Mouse (Mus musculus) spleen, adult 2 months (tissue): Measurements from ENCODE around the gene Rfpl4. TPM values are rescaled to one million over a fixed set of nuclear protein-coding genes. Genes with fewer than 3 reads are reported as not detected.
"Not testable (repeated sequence)": the region's sequence is repeated elsewhere in the genome, so short reads cannot be mapped to it uniquely, and the experiment has no call there.

Source experiments
- DNase-seq, 2 experiments: peaks; one replicate each; pipeline versions ENCODE4 v3.0.0 to v3.0.0-alpha.2; 2012 to 2021; ENCODE audit warnings: low spot score in 2 of 2, low read depth in 1 of 2
- H3K27ac ChIP-seq: fragments of 200-500 bp; 2 replicates; pipeline ENCODE4 v1.5.1; 2012; ENCODE audit warnings: low read length, inconsistent platforms; ENCODE audit not compliant: insufficient read depth
- H3K27me3 ChIP-seq: fragments of 200-500 bp; 2 replicates; pipeline ENCODE4 v1.6.1; 2012; ENCODE audit warnings: mild to moderate bottlenecking, moderate library complexity, low read length, inconsistent platforms; ENCODE audit not compliant: control insufficient read depth, insufficient read depth
- H3K36me3 ChIP-seq: fragments of 200-500 bp; 2 replicates; pipeline ENCODE4 v1.6.1; 2012; ENCODE audit warnings: mild to moderate bottlenecking, low read length, inconsistent platforms; ENCODE audit not compliant: control insufficient read depth, insufficient read depth
- H3K4me1 ChIP-seq: fragments of 200-500 bp; 2 replicates; pipeline ENCODE4 v1.6.1; 2011; ENCODE audit warnings: inconsistent platforms; ENCODE audit not compliant: control insufficient read depth, insufficient read depth, insufficient read length
- H3K4me3 ChIP-seq: fragments of 200-500 bp; 2 replicates; pipeline ENCODE4 v1.5.1; 2011; ENCODE audit warnings: mild to moderate bottlenecking, inconsistent platforms; ENCODE audit not compliant: insufficient read depth, insufficient read length; ENCODE audit errors: extremely low read depth
- CTCF ChIP-seq: fragments of 200-500 bp; IDR thresholded peaks from 2 replicates; pipeline ENCODE4 v1.5.1; 2011; ENCODE audit warnings: mild to moderate bottlenecking, inconsistent platforms; ENCODE audit not compliant: insufficient read depth, insufficient read length, insufficient replicate concordance; ENCODE audit errors: extremely low read depth
- POLR2A ChIP-seq: fragments of 200-500 bp; IDR thresholded peaks from 2 replicates; pipeline ENCODE4 v1.6.1; 2011; ENCODE audit warnings: low read depth, low read length, inconsistent platforms
- WGBS: fragments of 180-500 bp; shearing (Covaris S2); methylation state at CpG from one replicate; pipeline ENCODE4 v1.1.7; 2018; 5-methylcytosine and 5-hydroxymethylcytosine counted together
- polyA plus RNA-seq: library from polyadenylated mRNA; depleted of rRNA; stranded (reverse); fragments of >200 nt; gene quantifications from 2 replicates; pipeline ENCODE4 v1.2.3, GENCODE M21; 2012; rRNA removed

Gene Rfpl4
- polyA plus RNA-seq, result not detected in 2 replicates

DNA sequence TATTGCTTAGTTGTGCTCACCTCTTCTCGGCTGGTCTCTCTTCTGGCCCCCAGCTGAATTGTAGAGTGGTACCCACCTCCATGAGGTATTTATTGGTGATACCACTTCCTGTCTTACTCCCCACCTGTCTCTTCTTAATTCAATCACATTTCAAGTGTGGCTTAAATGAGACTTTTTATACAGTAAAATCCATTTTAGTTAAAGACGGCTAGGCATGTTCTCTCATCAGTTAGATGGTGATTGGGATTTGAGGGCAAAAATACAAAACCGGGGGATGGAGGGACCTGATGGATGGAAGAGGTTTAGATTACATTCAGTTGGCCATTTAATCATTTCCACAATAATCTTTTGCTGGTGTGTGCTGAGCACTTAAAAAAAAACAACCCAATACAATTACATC lies at the start of gene Rfpl4:
TSS of gene Rfpl4 (minus strand) at position 101 of the 400 bp plus-strand sequence.
- 85% methylated on average over 3 of the region's 3 CpGs for WGBS
- H3K4me3 ChIP-seq, result no peak within 1 kb of the TSS
- no peak within 1 kb of the TSS for H3K27ac ChIP-seq
- no peaks in the 10 kb centered on the region for H3K27me3 ChIP-seq
- TF ChIP-seq POLR2A (no peak), CTCF (no peak)
- H3K4me1 ChIP-seq, result no peaks in the 10 kb centered on the region
- no peaks in the 10 kb centered on the region for H3K36me3 ChIP-seq
- no peak for DNase-seq

DNA sequence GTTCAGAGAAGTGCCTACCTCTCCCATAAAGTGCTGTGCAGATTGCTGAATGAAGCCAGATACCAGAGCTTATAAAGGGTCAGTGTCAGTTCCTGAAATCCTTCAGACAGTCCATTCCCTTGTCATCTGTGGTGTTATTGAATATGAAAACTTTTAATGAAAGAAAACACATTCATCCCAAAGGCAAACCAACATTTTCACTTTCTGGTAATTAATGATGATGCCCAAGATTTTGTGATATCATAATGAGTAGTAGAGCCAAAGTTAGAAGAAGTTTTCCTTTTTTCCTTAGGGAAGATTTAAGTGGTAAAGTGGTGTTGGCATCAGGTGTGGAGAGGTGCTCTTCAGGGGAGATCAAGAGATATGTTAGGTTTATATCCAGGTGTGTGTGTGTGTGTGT lies 32.8 kb upstream of the Rfpl4 start, which contains the start of gene Vmn1r55:
TSS of gene Vmn1r55 (minus strand) at position 101 of the 400 bp plus-strand sequence.
- not testable (repeated sequence) for H3K27me3 ChIP-seq, H3K4me1 ChIP-seq, H3K36me3 ChIP-seq, H3K27ac ChIP-seq, DNase-seq, H3K4me3 ChIP-seq

DNA sequence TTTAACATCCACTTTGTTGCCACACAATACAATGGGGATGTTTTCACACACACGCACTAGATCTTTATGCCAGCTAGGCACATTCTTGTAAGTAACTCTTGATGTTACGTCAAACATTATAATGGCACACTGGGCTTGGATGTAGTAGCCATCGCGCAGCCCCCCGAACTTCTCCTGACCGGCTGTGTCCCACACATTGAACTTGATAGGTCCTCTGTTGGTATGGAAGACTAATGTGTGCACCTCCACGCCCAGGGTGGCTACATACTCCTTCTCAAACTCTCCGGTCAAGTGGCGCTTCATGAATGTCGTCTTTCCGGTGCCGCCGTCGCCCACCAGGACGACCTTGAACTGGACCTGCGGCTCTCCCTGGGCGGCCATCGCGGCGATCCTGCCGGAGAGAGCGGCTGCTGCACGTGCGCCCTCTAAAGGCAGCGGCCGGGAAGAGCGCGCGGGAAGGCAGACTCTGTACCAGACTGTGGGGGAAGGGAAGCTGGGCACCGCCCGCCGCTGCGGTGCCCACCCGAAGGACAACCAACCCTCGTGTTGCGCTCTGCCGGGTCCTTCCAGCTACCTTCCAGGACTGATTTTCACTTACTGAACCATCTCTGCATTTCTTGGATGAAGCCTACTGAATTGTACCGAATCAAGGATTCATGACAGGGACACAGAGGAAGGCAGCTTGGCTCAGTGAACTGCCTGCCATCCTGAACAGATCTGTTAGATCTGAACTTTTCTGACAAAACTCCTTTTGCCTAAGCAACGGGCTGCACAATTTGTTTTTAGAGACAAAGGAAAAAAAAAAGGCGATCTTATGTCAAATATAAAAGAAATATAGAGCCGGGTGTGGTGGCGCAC lies 9.0 kb upstream of the Rfpl4 start, which contains the start of gene Rasl2-9:
TSS of gene Rasl2-9 (minus strand) at position 402 of the 858 bp plus-strand sequence.
- DNase-seq, result peak; percentile 21 to 77

DNA sequence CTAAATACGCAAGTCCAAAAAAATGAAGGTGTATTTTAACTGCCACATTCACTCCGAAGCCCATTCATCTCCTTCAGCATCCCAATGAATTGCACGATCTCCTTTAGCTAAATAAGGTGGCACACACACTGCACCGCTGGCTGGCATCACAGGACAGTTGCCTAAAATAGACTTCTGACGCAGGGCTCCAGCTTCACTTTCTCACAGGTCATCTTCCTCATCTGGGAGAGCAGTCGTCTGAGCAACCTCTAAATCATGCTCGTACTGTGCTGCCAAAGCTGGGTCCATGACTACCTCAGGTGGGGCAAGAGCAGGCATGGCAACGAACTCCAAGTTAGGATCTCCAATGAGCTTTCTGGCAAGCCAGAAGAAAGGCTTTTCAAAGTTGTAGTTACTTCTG lies 8.3 kb upstream of the Rfpl4 start:
- TF ChIP-seq POLR2A (no peak), CTCF (no peak)
- H3K36me3 ChIP-seq, result no peaks in the 10 kb centered on the region
- H3K4me1 ChIP-seq, result 0 out of 2 replicates have a peak, but pooled peaks cover 2% of the 10 kb centered on the region
- DNase-seq, result no peak
- no peak overlapping the region for H3K4me3 ChIP-seq
- 75% methylated on average over 8 of the region's 8 CpGs for WGBS
- 0 out of 2 replicates have a peak, but pooled peaks cover 3% of the 10 kb centered on the region for H3K27me3 ChIP-seq
- no peak overlapping the region for H3K27ac ChIP-seq

More for the DNA sequence above, 9.0 kb upstream of the Rfpl4 start, which contains the start of gene Rasl2-9:
- Histone ChIP-seq H3K27ac (peak within 1 kb of the TSS; percentile 42; the same call in 1 of the 2 replicates), H3K4me3 (peak within 1 kb of the TSS; percentile 60), H3K4me1 (0 out of 2 replicates have a peak, but pooled peaks cover 2% of the 10 kb centered on the region), H3K36me3 (no peaks in the 10 kb centered on the region), H3K27me3 (0 out of 2 replicates have a peak, but pooled peaks cover 3% of the 10 kb centered on the region)
- 16% methylated on average over 42 of the region's 42 CpGs for WGBS
- TF ChIP-seq CTCF, result peak; percentile 78
- no peak for TF ChIP-seq POLR2A

DNA sequence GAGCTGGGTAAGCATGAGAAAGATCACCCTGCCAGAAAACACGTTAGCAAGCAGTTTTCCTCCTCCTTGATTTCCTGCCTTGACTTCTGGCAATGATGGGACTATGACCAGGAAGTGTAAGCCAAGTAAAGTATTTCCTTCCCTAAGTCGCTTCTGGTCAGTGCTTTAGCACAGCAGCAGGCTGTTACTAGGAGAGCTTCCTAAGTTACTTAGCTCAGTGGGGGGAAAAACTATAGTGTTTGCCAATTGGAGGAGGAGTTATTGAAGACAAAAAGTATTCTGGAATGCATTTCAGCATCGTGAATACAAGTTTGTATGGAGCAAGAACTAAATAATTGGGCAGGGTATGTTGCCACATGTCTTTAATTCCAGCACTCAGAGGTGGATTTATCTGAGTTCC lies 4.0 kb downstream of the Rfpl4 start:
- WGBS, result 28% methylated on average over 3 of the region's 3 CpGs
- H3K27me3 ChIP-seq, result no peaks in the 10 kb centered on the region

DNA sequence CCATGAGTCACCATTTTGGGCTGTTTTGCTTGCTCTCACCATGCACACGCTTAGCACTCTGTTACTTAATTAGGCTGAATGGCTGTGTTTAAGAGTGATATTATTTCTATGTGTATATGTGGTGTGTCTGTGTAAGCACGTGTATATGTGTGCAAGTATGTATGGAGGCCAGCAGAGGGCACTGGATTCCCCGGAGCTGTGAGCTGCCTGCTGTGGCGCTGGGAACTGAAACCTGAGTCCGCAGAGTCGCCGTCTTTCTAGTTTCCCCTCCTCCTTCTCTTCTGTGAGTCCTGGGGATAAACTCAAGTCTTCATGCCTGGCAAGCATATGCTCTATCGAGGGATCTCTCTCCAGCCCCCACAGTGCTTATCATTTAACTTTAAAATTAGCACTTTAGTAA lies 7.4 kb downstream of the Rfpl4 start:
- Histone ChIP-seq H3K27ac (no peak overlapping the region), H3K36me3 (no peaks in the 10 kb centered on the region), H3K4me3 (no peak overlapping the region), H3K27me3 (no peaks in the 10 kb centered on the region), H3K4me1 (no peaks in the 10 kb centered on the region)
- 83% methylated on average over 8 of the region's 8 CpGs for WGBS
- TF ChIP-seq POLR2A, result no peak
- no peak for TF ChIP-seq CTCF
- no peak for DNase-seq

More for the DNA sequence above, 4.0 kb downstream of the Rfpl4 start:
- Histone ChIP-seq H3K4me1 (no peaks in the 10 kb centered on the region), H3K27ac (no peak overlapping the region), H3K36me3 (no peaks in the 10 kb centered on the region), H3K4me3 (no peak overlapping the region)
- TF ChIP-seq POLR2A (no peak), CTCF (no peak)
- DNase-seq, result no peak

DNA sequence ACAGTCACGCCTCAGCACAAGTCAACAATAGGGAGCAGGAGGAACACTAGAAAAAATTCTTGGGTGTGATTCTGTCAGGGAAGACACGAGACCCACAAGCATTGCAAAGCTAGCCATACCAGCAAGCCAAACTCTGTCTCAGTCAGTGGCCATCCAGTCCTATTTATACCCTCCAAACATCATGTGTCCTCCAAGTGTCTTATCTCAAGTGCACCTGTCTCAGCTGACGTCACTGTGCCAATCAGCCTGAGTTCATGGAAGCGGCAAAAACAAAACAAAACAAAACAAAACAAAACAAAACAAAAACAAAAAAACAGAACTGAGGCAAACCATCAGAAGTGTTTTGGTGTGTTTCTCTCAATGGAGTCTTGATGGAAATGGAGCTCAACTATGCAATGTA lies 8.5 kb downstream of the Rfpl4 start:
- no peaks in the 10 kb centered on the region for H3K36me3 ChIP-seq
- H3K27ac ChIP-seq, result no peak overlapping the region
- H3K27me3 ChIP-seq, result no peaks in the 10 kb centered on the region
- TF ChIP-seq POLR2A (no peak), CTCF (no peak)
- no peak overlapping the region for H3K4me3 ChIP-seq
- DNase-seq, result no peak
- WGBS, result 81% methylated on average over 4 of the region's 4 CpGs
- H3K4me1 ChIP-seq, result no peaks in the 10 kb centered on the region
